Mouse (Mus musculus): ENCODE results near the gene Ssty2. TPM values are rescaled to one million over a fixed set of nuclear protein-coding genes. Genes with fewer than 3 reads are reported as not detected.

Ssty2 gene
- not detected in 4 replicates for total RNA-seq (2023)

GRCm38 (mm10) chrY:67047972-67048371 is at the start of gene Ssty2:
Ssty2 (minus strand) TSS chrY:67048072.

All from B cell, adult 62 days (primary cell).